Mouse (Mus musculus) monocyte, adult 2 months (primary cell): ENCODE measurements around the gene Cyb5d1.
"Not testable (repeated sequence)": the region's sequence is repeated elsewhere in the genome, so short reads cannot be mapped to it uniquely, and the experiment has no call there.

ENCODE experiments used
- DNase-seq, 2 experiments: peaks; one replicate each; pipeline ENCODE4 v3.0.0; 2022; ENCODE audit warnings: low spot score in 2 of 2, low read depth in 1 of 2

The Cyb5d1 gene

DNA sequence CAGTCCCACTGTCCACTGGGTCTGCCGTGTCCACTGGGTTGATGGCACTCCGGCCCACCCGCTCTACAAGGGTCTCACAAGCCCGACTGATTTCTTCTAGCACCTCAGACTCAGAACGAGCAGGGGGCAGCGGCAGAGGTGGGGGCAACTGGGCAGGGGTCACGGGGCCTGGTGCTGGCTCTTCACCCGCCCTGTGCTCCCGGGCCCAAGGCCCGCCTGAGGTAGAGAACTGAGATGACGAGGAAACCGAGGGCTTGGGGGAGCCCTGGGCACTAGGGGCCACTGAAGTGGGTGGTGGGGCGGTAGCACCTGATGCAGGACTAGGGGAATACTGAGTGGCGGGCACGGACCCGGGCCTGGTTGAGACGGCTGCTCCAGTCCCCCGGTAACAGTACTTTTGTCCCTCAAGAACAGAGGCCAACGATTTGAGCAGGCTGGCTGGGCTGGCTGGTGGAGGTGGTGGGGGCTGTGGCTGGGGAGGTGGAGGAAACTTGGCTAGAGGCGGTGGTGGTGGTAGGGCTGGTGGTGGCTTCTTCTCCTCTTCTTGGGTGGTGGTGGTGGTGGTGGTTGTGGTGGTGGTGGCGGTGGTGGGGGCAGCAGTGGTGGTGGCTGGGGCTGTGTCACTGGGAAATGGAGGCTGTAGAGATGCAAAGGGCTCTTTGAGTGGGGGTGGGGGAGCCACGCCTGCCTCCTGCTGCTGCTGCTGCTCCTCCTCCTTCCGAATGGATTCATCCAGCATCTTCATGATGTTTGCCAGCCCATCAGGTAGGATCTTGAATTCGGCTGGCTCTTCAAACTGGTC is 9.4 kb upstream of the Cyb5d1 start:
- DNase-seq: no peak

DNA sequence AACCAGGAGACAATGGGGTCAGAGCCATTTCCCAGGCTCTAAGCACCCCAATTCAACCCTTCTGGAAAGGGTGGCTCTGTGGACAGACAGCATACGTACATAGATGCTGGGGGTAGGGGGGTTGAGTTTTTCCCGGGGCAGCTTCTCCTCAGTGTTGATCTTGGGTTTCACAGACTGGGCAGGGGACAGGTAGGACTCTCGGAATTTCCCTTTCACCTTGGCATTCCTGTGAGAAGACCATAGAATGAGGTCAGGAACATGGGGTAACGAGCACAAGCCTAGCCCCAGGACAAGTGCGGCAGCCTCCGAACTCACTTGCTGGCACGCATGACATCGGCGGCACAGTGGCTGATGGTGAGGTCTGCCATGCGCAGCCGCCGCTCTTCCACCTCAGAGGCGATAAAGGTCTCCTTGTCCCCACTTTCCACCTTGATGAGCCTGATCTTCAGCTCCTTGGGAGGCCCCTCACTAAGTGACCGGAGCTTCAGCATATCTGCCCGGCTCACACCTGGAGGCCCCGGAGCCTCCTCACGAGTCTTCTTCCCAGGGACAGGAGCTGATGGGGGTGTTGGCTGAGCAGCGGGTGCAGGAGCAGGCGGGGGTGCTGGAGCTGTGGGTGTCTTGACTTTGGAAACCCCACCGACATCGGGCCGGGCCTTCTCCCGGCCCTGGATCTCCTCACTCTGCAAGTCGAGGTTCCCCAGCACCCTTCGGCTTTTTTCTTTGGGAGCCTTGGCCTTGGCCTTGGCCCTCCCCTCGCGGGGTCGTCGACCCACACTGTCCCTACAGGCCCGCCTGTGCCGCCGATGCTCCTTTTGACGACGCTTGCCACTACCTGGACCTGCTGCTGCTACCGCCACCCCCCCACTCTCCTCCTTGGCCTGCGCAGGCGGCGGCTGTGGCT is 8.5 kb upstream of the Cyb5d1 start:
- no peak for DNase-seq

- DNase-seq: no peak
Measured at GRCm38 (mm10) chr11:69401987-69402386, 6.6 kb upstream of the Cyb5d1 start.

- DNase-seq: peak in 1 of 2 experiments; percentile 70
Measured at GRCm38 (mm10) chr11:69401210-69401637, 5.8 kb upstream of the Cyb5d1 start.

DNA sequence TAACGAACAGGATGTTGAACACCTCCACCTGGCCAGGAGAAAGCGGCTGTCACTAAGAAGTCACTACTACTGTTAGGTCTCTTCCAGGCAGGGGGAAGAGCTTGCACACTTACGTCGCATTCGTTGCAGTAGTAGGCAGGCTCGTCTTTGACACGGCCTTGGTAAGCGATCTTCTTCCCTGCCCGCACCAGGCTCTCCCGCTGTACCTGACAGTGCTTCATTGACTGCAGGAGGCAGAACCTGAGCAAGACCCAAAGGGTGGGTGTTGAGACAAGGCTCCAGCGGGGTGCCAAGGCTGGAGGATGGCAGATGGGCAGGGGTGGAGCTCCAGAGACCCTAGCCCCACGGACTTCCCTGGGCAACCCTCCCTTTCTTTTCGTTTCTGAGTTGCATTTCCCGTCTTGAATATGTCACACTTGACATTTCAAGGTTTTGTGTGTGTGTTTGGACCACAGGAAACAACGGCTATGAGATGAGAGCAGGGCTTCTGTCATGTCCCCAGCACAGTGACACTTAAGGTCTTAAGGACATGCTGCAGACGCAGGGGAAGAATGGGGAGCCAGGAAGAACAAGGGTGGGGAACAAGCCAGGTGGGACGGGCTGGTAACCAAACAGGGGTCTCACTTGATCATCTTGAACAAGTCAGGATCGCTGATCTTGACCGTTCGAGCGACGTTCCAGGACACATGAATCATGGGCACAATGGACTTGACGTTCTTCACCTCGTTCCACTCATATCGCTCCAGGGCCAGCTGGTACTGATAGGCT is 4.8 kb upstream of the Cyb5d1 start:
- no peak for DNase-seq

- no peak for DNase-seq
Measured at GRCm38 (mm10) chr11:69399201-69400082, 4.0 kb upstream of the Cyb5d1 start.

DNA sequence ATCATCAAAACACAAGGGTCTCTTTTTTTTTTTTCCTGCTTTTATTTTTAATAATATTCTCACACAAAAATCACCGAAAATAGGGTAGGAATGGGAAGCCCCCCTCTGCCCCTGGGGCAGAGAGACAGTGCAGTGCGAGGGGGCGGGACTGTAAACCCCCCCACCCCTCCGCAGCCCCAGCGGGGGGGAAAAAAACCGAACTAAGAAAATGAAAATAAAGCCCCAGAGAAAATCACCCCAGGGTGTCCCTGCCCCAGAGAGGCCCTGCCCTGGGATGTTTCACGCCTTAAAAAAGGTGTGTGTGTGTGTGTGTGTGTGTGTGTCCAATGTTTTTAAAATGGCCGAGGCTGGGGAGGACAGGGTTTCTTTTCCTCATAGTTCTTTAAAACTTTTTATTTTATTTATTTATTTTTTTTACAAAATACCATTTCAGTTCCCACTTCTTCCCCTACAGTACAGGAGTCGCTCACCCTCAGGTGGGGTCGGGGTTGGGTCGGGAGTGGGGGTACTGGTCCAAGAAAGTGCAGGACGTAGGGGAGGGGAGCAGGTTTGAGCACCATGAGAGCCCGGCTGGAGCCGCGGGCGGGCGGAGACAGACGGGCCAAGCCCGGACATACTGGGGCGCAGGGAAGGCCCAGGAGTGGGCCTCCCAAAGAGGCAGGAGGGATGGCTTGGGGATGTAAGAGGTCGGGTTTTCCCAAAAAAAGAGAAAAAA is 3.2 kb upstream of the Cyb5d1 start:
- DNase-seq: no peak

DNA sequence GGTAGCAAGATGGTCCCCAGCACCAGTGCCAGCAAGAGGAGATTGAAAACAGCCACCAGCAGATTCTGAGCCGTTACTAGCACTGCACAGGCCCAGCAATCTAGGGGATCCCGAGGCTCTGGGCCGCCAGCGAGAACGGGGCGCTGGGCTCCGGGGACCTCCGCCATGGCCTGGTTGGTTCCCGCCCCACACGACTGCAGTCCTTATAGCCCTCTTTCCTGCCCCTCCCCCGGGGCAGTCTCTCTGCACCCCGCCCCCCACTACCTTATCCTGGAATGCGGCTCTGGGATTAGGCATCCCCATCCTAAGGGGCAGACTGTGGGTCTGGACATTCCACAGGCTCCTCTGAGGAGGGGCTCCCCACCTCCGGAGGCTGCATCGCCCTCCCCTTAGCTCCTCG is 2.6 kb upstream of the Cyb5d1 start, which contains the start of gene Tmem88:
Gene Tmem88, minus strand, starts transcription at position 176 of the 400 bp plus-strand sequence.
- DNase-seq: no peak

DNA sequence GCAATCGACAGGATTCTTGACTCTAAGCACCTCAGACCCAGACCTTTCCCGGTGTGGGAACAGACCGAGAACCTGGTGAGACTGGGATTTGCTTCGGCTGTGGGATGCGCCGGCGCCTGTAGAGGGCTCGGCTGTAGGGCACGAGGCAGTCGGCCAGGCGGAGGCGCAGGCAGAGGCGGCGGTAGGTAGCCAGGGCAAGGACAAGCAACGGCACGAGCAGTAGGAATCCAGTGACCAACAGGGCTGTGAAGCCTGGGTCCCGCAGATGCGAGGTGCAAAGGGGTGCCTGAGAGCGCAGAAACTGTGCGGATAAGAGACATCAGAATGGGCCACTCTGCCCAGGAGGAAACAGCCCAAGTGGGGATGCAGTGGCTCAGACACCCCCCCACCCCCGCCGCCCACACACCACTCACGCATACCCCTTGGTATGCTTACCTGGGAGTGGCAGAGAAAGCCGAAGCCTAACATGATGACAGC is 2.2 kb upstream of the Cyb5d1 start:
- no peak for DNase-seq

DNA sequence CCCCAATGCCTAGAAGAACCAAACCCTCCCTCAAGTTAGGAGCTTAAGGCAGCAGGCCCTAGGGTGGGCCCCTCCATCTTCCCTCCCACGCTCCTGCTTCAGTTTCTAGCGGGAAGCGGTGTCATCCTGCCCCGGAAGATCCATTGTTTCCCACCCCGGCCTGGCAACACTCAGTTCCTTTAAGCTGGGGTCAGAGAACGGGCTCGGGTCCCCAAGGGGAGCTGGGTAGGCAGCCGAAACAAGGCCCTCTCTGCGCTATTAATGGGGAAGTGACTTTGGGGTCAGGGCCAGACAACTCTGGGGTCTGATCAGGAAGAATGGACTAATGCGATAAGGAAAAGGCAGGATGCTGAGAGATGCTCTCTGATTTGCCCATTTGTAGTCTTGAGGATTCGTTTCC is 1.3 kb upstream of the Cyb5d1 start:
- no peak for DNase-seq

DNA sequence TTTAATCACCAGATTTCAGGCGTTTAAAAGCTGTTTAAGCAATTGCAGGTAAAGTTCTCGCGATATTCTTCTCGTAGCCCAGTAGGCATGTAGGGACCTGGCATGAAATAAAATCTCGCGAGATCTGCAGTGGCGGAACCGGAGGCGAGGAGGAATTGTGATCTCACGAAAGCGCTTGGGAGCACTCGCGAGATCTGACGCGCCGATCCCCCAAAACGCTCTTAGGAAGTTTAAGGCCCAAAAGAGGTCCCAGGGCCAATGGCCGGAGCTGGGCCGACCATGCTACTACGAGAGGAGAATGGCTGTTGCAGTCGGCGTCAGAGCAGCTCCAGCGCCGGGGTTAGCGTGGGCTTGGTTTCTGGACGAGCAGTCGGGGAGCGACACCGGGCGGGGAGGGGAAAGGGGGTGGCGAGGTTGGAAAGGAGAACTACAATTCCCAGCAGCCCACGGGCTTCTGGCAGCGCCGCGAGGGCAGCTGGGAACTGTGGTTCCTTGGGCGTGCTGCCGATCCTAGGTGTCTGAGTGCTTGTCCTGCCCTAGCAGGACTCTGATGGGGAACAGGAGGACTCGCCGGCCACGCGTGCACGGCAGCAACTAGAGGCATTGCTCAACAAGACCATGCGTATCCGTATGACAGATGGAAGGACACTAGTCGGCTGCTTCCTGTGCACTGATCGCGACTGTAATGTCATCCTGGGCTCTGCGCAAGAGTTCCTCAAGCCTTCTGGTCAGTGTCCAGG is 373 bp upstream of the Cyb5d1 start:
- DNase-seq: peak; percentile 91 to 93

GRCm38 (mm10) chr11:69394591-69395167 is 752 bp downstream of the Cyb5d1 start:
- not testable (repeated sequence) for DNase-seq

GRCm38 (mm10) chr11:69390400-69391034 is 4.9 kb downstream of the Cyb5d1 start:
- DNase-seq: peak in 1 of 2 experiments; percentile 30

- no peak for DNase-seq
Measured at GRCm38 (mm10) chr11:69389531-69390399, 5.7 kb downstream of the Cyb5d1 start.

- no peak for DNase-seq
Measured at GRCm38 (mm10) chr11:69388680-69389079, 6.8 kb downstream of the Cyb5d1 start.

DNA sequence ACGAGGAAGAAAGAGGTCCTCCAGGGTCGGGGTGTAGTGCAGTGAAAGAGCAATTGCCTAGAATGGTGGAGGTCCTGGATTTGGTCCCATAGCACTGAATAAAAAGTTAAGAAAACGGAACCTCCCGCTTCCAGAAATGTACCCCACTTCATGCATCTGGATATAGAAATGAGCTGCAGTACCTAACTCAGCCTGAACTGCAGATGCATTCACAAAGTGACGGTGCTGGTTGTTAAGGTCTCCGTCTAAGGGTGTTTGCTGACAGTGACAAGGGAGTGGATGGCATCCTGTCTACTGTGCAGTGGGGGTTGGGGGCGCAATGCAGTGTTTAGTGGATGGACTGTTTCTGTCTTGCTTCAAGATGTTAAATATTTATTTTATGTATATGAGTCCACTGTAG is 8.7 kb downstream of the Cyb5d1 start:
- no peak for DNase-seq

DNA sequence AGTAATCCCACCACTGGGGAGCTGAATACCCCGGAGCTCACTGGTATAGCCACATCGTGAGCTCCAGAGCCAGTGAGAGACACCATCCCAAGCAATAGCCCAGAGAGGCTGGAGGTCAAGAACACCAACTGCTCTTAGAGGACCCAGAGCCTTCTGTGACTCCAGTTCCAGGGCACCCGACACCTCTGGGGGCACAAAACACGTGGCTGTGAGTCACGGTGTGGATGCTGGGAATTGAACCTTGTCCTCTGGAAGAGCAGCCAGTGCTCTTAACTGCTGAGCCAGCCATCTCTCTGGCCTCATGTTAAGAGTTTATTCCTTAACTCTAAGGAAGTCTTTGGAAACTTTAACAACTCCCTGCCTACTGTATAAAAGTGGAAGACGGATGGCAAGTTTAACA is 10.5 kb downstream of the Cyb5d1 start:
- no peak for DNase-seq
